Mouse (Mus musculus) limb, embryonic 11.5 days (tissue): ENCODE data around the gene Rbms2. TPM values are rescaled to one million over a fixed set of nuclear protein-coding genes. Genes with fewer than 3 reads are reported as not detected.
A peak's percentile ranks its signal among the peaks of the same experiment; 100 is the strongest.

ENCODE experiments used
- ATAC-seq: fragments of 200-750 bp; cut with Nextera tagmentation; 2 replicates; pipeline ENCODE4 v1.8.0; 2017; ENCODE audit warnings: low read depth; ENCODE audit not compliant: insufficient number of reproducible peaks, low FRiP score, low TSS enrichment
- DNase-seq: peaks from one replicate; pipeline ENCODE4 v3.0.0-alpha.2; 2015; ENCODE audit warnings: low spot score
- H3K27ac ChIP-seq: fragments of 300-500 bp; sonication (generic); replicated peaks from 2 replicates; pipeline ENCODE4 v1.5.1; 2014; ENCODE audit warnings: low read depth, mild to moderate bottlenecking, low read length
- H3K27me3 ChIP-seq: fragments of 300-500 bp; sonication (generic); 2 replicates; pipeline ENCODE4 v1.6.1; 2014; ENCODE audit warnings: mild to moderate bottlenecking, low read length, mixed read lengths; ENCODE audit not compliant: control insufficient read depth, insufficient read depth
- H3K36me3 ChIP-seq: fragments of 300-500 bp; sonication (generic); 2 replicates; pipeline ENCODE4 v1.6.1; 2014; ENCODE audit warnings: mild to moderate bottlenecking, low read length, moderate library complexity, mixed read lengths; ENCODE audit not compliant: control insufficient read depth, insufficient read depth
- H3K4me1 ChIP-seq: fragments of 300-500 bp; sonication (generic); 2 replicates; pipeline ENCODE4 v1.6.1; 2014; ENCODE audit warnings: low read length, mixed read lengths; ENCODE audit not compliant: control insufficient read depth, insufficient read depth
- H3K4me2 ChIP-seq: fragments of 300-500 bp; sonication (generic); 2 replicates; pipeline ENCODE4 v1.6.1; 2014; ENCODE audit warnings: low read depth, mild to moderate bottlenecking, moderate library complexity; ENCODE audit not compliant: severe bottlenecking
- H3K4me3 ChIP-seq: fragments of 300-500 bp; sonication (generic); 2 replicates; pipeline ENCODE4 v1.5.1; 2014; ENCODE audit warnings: low read depth, low read length
- H3K9ac ChIP-seq: fragments of 300-500 bp; sonication (generic); 2 replicates; pipeline ENCODE4 v1.6.1; 2014; ENCODE audit warnings: mild to moderate bottlenecking, low read length
- H3K9me3 ChIP-seq: fragments of 300-500 bp; sonication (generic); 2 replicates; pipeline ENCODE4 v1.6.1; 2016; ENCODE audit warnings: low read length; ENCODE audit not compliant: control insufficient read depth
- WGBS: fragments of 180-500 bp; shearing (Covaris S2); extraction: QIAGEN DNeasy Blood & Tissue Kit; methylation state at CpG from one replicate; pipeline ENCODE4 v1.1.7; 2014; 5-methylcytosine and 5-hydroxymethylcytosine counted together
- polyA plus RNA-seq: library from polyadenylated mRNA; unstranded; fragments of >200 nt; fragmentation: Nextera tagmentation; extraction: Ambion mirVana; gene quantifications from 2 replicates; pipeline ENCODE4 v1.2.1, GENCODE M21; 2014

The Rbms2 gene
- polyA plus RNA-seq, 1 experiment from 2014 or later = 25.2 TPM

DNA sequence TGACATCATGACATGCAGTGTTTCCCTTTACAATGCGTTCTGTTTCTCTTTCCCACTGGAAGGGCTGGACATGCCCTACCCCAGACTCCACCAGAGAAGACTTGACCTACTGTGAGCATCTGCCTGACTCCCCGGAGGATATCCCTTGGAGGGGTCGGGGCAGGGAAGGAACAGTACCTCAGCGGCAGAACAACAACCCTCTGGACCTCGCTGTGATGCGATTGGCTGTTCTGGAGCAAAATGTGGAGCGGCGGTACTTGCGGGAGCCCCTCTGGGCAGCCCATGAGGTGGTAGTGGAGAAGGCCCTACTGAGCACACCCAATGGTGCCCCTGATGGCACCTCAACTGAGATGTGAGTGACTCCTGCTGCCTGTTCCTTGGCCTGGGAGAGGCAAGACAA is 55.3 kb downstream of the Rbms2 start:
- DNase-seq (no peak), ATAC-seq (no peak)
- no peak overlapping the region for H3K4me2 ChIP-seq
- H3K9me3 ChIP-seq = no peaks in the 10 kb centered on the region
- no peak overlapping the region for H3K27ac ChIP-seq
- no peak overlapping the region for H3K9ac ChIP-seq
- H3K4me1 ChIP-seq = no peaks in the 10 kb centered on the region
- 98% methylated on average over 9 of the region's 9 CpGs for WGBS
- H3K4me3 ChIP-seq = no peak overlapping the region
- no peaks in the 10 kb centered on the region for H3K27me3 ChIP-seq
- H3K36me3 ChIP-seq = peaks cover 43% of the 10 kb centered on the region

DNA sequence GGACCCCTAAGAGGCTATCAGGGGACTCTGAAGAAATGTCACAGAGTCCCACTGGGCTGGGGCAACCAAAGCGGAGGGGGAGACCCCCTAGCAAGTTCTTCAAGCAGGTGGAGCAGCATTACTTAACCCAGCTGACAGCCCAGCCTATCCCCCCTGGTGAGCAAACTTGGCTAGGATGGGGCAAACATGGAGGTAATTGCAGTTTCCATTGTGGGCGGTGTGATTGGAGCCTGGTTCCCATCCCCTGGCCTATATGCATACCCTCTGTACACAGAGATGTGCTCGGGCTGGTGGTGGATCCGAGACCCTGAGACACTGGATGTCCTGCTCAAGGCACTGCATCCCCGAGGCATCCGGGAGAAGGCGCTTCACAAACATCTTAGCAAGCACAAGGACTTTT is 56.3 kb downstream of the Rbms2 start:
- Histone ChIP-seq H3K4me2 (no peak overlapping the region), H3K4me1 (no peaks in the 10 kb centered on the region), H3K27me3 (no peaks in the 10 kb centered on the region), H3K4me3 (no peak overlapping the region), H3K9ac (no peak overlapping the region), H3K9me3 (no peaks in the 10 kb centered on the region), H3K36me3 (peaks cover 49% of the 10 kb centered on the region), H3K27ac (no peak overlapping the region)
- no peak for ATAC-seq
- WGBS = 97% methylated on average over 7 of the region's 7 CpGs
- DNase-seq = no peak

DNA sequence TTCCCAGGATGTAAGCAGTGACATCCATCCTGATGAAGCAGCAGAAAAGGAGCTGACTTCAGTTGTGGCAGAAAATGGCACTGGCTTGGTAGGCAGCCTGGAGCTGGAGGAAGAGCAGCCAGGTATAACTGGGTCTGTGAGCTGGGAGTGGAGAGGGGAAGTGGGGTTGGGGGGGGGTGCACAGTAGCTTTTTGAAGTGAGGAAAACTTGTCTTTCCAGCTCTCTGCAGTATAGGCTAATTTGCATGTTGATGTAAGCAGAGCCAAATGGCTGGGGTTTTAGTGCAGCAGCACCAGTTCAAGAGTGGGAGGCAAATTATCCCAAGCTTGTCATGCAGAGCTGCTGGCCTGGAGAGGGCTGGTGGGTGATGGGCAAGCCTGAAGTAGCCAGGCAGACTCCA is 68.9 kb downstream of the Rbms2 start:
- Histone ChIP-seq H3K4me3 (no peak overlapping the region), H3K27ac (no peak overlapping the region), H3K9ac (no peak overlapping the region), H3K4me1 (no peaks in the 10 kb centered on the region), H3K36me3 (peaks cover 19% of the 10 kb centered on the region), H3K9me3 (no peaks in the 10 kb centered on the region), H3K4me2 (no peak overlapping the region), H3K27me3 (no peaks in the 10 kb centered on the region)
- ATAC-seq (no peak), DNase-seq (no peak)

DNA sequence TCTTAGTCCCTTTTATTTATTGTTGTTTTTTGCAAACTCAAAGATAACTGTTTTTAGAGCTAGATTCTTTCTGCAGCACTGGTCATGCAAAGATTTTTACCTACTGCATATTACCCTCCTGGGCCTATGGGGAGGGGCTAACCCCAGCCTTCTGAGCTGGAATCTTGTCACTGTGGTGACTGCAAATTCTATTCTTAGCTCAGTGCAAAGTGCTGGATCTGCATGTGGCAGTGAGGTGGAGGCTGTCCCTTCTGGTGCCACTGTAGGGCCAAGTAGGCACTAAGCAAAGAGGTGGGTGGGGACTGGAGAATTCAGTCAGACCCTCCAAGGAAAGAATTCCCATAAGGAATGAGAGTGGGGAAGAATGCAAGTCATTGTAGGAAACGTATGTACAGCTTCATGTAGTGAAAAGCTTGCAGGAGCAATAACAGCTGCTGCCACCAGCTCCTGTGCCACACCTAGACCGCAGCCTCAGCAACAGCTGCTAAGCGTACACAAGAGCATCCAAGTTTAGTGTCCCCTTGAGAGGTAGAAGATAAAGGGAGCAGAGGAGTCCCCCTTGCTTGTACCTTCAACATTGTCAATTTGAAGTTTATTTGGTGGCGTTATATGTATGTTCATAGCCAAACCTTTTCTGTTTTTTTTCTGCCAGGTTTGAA is 69.9 kb downstream of the Rbms2 start:
- H3K4me2 ChIP-seq = no peak overlapping the region
- ATAC-seq (no peak), DNase-seq (no peak)
- H3K27me3 ChIP-seq = no peaks in the 10 kb centered on the region
- no peak overlapping the region for H3K9ac ChIP-seq
- H3K4me1 ChIP-seq = no peaks in the 10 kb centered on the region
- no peak overlapping the region for H3K4me3 ChIP-seq
- no peaks in the 10 kb centered on the region for H3K9me3 ChIP-seq
- no peak overlapping the region for H3K27ac ChIP-seq
- peaks cover 16% of the 10 kb centered on the region for H3K36me3 ChIP-seq
- WGBS = 90% methylated on average over 4 of the region's 4 CpGs

DNA sequence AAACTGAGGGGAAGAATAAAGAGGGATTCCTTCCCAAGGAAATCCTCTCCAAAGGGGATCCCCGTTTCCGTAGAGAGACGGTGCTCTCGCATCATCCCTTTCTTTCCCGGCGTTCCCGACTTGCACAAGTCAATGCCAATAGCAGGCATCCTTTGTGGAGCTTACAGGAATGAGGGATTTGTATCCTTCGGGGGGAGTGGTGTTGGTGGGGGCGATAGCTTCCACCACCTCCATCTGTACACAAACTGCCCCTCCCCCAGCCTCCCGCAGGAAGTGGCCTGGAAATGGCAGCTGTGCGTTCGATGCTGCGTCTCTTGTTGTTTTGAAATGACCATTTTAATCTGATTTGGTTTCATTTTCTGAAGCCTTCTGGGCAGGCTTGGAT is 82.5 kb downstream of the Rbms2 start:
- Histone ChIP-seq H3K9ac (peak overlapping the region; percentile 89), H3K4me3 (peak overlapping the region; percentile 95), H3K27ac (peak overlapping the region; percentile 22; the same call in 1 of the 2 replicates), H3K4me1 (peaks cover 8% of the 10 kb centered on the region), H3K27me3 (no peaks in the 10 kb centered on the region), H3K4me2 (peak overlapping the region; percentile 73), H3K36me3 (no peaks in the 10 kb centered on the region), H3K9me3 (no peaks in the 10 kb centered on the region)
- no peak for ATAC-seq
- under 1% methylated on average over 13 of the region's 13 CpGs for WGBS
- peak; percentile 67 for DNase-seq

GRCm38 (mm10) chr10:128096693-128097586 is 83.2 kb downstream of the Rbms2 start:
- Histone ChIP-seq H3K27ac (peak overlapping the region; percentile 22; the same call in 1 of the 2 replicates), H3K4me1 (peaks cover 10% of the 10 kb centered on the region), H3K4me3 (peak overlapping the region; percentile 95), H3K9ac (peak overlapping the region; percentile 89), H3K36me3 (no peaks in the 10 kb centered on the region), H3K9me3 (no peaks in the 10 kb centered on the region), H3K27me3 (no peaks in the 10 kb centered on the region), H3K4me2 (peak overlapping the region; percentile 73)
- WGBS = under 1% methylated on average over 82 of the region's 86 CpGs
- ATAC-seq (peak; percentile 78), DNase-seq (peak; percentile 95)

- no peak for ATAC-seq
- peaks cover 16% of the 10 kb centered on the region for H3K4me1 ChIP-seq
- no peak overlapping the region for H3K9ac ChIP-seq
Observed at GRCm38 (mm10) chr10:128096313-128096692, 83.8 kb downstream of the Rbms2 start.

GRCm38 (mm10) chr10:128095003-128095636 is 85.0 kb downstream of the Rbms2 start:
- no peak overlapping the region for H3K27ac ChIP-seq
- no peak overlapping the region for H3K4me3 ChIP-seq
- peaks cover 22% of the 10 kb centered on the region for H3K4me1 ChIP-seq
- no peaks in the 10 kb centered on the region for H3K27me3 ChIP-seq
- DNase-seq (no peak), ATAC-seq (no peak)
- no peak overlapping the region for H3K9ac ChIP-seq
- 35% methylated on average over 9 of the region's 9 CpGs for WGBS
- H3K4me2 ChIP-seq = no peak overlapping the region
- H3K36me3 ChIP-seq = no peaks in the 10 kb centered on the region
- H3K9me3 ChIP-seq = no peaks in the 10 kb centered on the region

More at GRCm38 (mm10) chr10:128096313-128096692, 83.8 kb downstream of the Rbms2 start:
- Histone ChIP-seq H3K4me2 (peak overlapping the region; percentile 73; the same call in 1 of the 2 replicates), H3K27me3 (no peaks in the 10 kb centered on the region), H3K36me3 (no peaks in the 10 kb centered on the region), H3K4me3 (peak overlapping the region; percentile 95; the same call in 1 of the 2 replicates), H3K9me3 (no peaks in the 10 kb centered on the region), H3K27ac (no peak overlapping the region)
- DNase-seq = no peak
- WGBS = 16% methylated on average over 4 of the region's 4 CpGs
